Mouse (Mus musculus): ENCODE results near the gene Trim17.

Gene Trim17

GRCm38 (mm10) chr11:58993091-58993670, 38.7 kb downstream of the Trim17 start:
- DNase-seq: no peak

- DNase-seq: peak; percentile 33 to 34
Observed at GRCm38 (mm10) chr11:58994337-58994826, 39.9 kb downstream of the Trim17 start.

- no peak for DNase-seq
Observed at GRCm38 (mm10) chr11:58995061-58995806, 40.7 kb downstream of the Trim17 start.

GRCm38 (mm10) chr11:58995807-58996370, 41.4 kb downstream of the Trim17 start:
- peak in 1 of 2 experiments; percentile 30 for DNase-seq

DNA sequence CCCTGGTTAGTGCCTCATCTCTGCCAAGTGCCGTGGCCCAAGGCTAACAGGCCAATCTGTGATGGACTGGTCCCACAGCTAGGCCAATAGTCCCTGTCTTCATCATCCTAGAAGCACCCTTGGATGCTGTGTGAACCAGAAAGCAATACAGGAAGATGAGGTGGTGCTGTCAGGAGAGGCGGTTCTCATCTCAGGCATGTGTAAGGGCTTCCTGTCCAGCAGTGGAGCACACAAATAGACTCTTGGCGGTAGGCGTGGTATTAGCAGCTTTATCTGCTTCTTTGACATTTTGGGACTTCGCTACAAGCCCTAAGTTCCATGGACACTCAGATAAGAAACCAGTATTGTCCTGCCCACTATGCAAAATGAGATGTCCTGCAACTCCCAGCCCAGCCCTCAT, 43.1 kb downstream of the Trim17 start:
- no peak for DNase-seq

GRCm38 (mm10) chr11:58999158-58999557, 44.7 kb downstream of the Trim17 start:
- DNase-seq: no peak

DNA sequence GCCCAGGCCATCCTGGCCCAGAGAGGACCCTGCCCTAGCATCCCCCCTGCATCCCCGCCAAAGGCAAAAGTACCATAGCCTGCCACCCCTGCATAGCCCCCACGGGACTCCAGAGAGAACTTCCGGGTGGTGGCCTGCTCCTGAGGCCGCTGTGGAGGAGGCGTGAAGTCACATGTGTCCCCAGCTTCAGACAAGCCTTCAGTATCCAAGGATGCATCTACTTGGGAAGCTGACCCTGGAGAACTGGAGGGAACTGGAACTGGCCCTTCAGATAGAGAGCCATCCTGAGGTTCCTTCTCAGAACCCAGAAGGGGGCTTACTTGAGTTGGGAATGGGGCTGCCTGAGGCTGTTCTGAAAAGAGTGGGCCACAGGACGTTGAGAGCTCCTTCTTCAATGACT, 45.3 kb downstream of the Trim17 start:
- DNase-seq: no peak

GRCm38 (mm10) chr11:59000635-59001034, 46.1 kb downstream of the Trim17 start:
- DNase-seq: no peak

GRCm38 (mm10) chr11:59002327-59003079, 48.0 kb downstream of the Trim17 start:
- DNase-seq: no peak

DNA sequence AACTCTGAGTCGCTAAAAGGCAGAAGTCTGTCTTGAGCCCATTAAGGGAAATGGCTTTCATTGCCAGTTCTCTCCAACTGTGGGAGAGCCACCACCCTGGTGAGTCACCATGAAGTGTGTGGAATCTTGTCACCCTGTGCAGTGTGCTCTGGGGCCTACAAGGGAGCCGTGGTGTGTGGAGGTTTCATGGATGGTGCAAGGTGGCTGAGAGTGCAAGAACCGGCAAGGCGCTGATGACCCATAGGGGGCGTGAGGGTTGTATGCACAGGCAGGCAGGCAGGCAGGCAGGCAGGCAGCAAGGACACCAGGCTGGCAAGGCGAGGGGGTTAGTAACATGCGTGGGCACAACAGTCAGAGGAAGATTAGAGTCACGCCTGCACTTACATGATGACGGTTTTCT, 60.6 kb downstream of the Trim17 start:
- DNase-seq: peak in 1 of 2 experiments; percentile 24

Measured in spleen, adult 18-20 months (tissue).